Mouse (Mus musculus) midbrain, embryonic 15.5 days (tissue): ENCODE results near the gene Klc4. TPM values are rescaled to one million over a fixed set of nuclear protein-coding genes. Genes with fewer than 3 reads are reported as not detected.

Source experiments
- ATAC-seq: fragments of 200-750 bp; cut with Nextera tagmentation; replicated peaks from 2 replicates; pipeline ENCODE4 v1.8.0; 2017; ENCODE audit warnings: moderate TSS enrichment
- H3K27ac ChIP-seq: fragments of 300-500 bp; sonication (generic); 2 replicates; pipeline ENCODE4 v1.5.1; 2015; ENCODE audit warnings: mild to moderate bottlenecking, inconsistent platforms
- H3K27me3 ChIP-seq: fragments of 300-500 bp; sonication (generic); replicated peaks from 2 replicates; pipeline ENCODE4 v1.6.1; 2015; ENCODE audit warnings: inconsistent platforms
- H3K36me3 ChIP-seq: fragments of 300-500 bp; sonication (generic); replicated peaks from 2 replicates; pipeline ENCODE4 v1.6.1; 2015; ENCODE audit warnings: inconsistent platforms
- H3K4me1 ChIP-seq: fragments of 300-500 bp; sonication (generic); 2 replicates; pipeline ENCODE4 v1.6.1; 2015; ENCODE audit warnings: inconsistent platforms
- H3K4me2 ChIP-seq: fragments of 300-500 bp; sonication (generic); 2 replicates; pipeline ENCODE4 v1.6.1; 2015; ENCODE audit warnings: inconsistent platforms, mild to moderate bottlenecking, moderate library complexity
- H3K4me3 ChIP-seq: fragments of 300-500 bp; sonication (generic); 2 replicates; pipeline ENCODE4 v1.5.1; 2015; ENCODE audit warnings: mild to moderate bottlenecking, inconsistent platforms
- H3K9ac ChIP-seq: fragments of 300-500 bp; sonication (generic); 2 replicates; pipeline ENCODE4 v1.6.1; 2015; ENCODE audit warnings: mild to moderate bottlenecking, inconsistent platforms
- H3K9me3 ChIP-seq: fragments of 300-500 bp; sonication (generic); 2 replicates; pipeline ENCODE4 v1.6.1; 2016; ENCODE audit warnings: inconsistent platforms
- WGBS: fragments of 180-500 bp; shearing (Covaris S2); methylation state at CpG from one replicate; pipeline ENCODE4 v1.1.7; 2015; ENCODE audit warnings: mixed read lengths; 5-methylcytosine and 5-hydroxymethylcytosine counted together
- polyA plus RNA-seq: library from polyadenylated mRNA; unstranded; fragments of >200 nt; fragmentation: Nextera tagmentation; extraction: Ambion mirVana; gene quantifications from 2 replicates; pipeline ENCODE4 v1.2.1, GENCODE M21; 2015

Klc4 gene
- polyA plus RNA-seq, 1 experiment from 2014 or later, result 42.5 TPM

- H3K4me2 ChIP-seq, result peak overlapping the region; percentile 78
- no peaks in the 10 kb centered on the region for H3K9me3 ChIP-seq
- peaks cover 32% of the 10 kb centered on the region for H3K4me1 ChIP-seq
- WGBS, result 18% methylated on average over 15 of the region's 15 CpGs
- peak overlapping the region; percentile 65 for H3K27ac ChIP-seq
- H3K27me3 ChIP-seq, result no peaks in the 10 kb centered on the region
- H3K9ac ChIP-seq, result peak overlapping the region; percentile 5
- H3K4me3 ChIP-seq, result peak overlapping the region; percentile 71
- H3K36me3 ChIP-seq, result peaks cover 27% of the 10 kb centered on the region
- peak; percentile 48 for ATAC-seq
Observed at GRCm38 (mm10) chr17:46674530-46675283, 28.9 kb upstream of the Klc4 start.

GRCm38 (mm10) chr17:46673850-46674529, 28.2 kb upstream of the Klc4 start, which contains the start of gene Rrp36:
Rrp36 (minus strand) TSS chr17:46674352.
- H3K36me3 ChIP-seq, result peaks cover 34% of the 10 kb centered on the region
- peak within 1 kb of the TSS; percentile 78 for H3K4me2 ChIP-seq
- H3K27ac ChIP-seq, result peak within 1 kb of the TSS; percentile 65
- WGBS, result 1% methylated on average over 42 of the region's 43 CpGs
- H3K27me3 ChIP-seq, result no peaks in the 10 kb centered on the region
- peak; percentile 90 for ATAC-seq
- peak within 1 kb of the TSS; percentile 61 for H3K9ac ChIP-seq
- peak within 1 kb of the TSS; percentile 71 for H3K4me3 ChIP-seq
- no peaks in the 10 kb centered on the region for H3K9me3 ChIP-seq
- peaks cover 25% of the 10 kb centered on the region for H3K4me1 ChIP-seq

- Histone ChIP-seq H3K27ac (no peak overlapping the region), H3K4me2 (no peak overlapping the region), H3K9ac (no peak overlapping the region), H3K36me3 (peaks cover 29% of the 10 kb centered on the region), H3K27me3 (no peaks in the 10 kb centered on the region), H3K4me3 (no peak overlapping the region), H3K9me3 (no peaks in the 10 kb centered on the region), H3K4me1 (peaks cover 16% of the 10 kb centered on the region)
- WGBS, result 97% methylated on average over 10 of the region's 10 CpGs
- no peak for ATAC-seq
Observed at GRCm38 (mm10) chr17:46669911-46670310, 24.1 kb upstream of the Klc4 start.

DNA sequence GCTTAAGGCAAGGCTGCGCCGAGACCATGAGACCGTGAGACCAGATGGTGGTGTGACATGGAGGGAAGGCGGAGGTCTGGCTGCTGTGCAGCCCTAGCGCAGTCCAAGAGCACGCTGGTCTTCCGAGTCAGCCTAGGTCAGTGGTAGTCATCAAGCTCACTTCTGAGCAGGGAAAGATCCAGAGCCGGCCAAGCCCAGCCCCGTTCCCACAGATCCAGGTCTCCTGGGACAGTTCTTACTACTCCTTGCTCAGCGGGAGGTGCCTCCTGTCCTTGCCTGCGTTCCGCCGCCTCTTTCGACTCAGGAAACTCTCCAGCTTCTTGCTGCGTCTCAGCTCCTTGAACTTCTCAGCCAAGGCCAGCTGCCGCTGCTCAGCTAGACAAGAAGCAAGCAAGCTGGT, 21.9 kb upstream of the Klc4 start:
- H3K9ac ChIP-seq, result no peak overlapping the region
- no peak for ATAC-seq
- H3K4me2 ChIP-seq, result no peak overlapping the region
- H3K9me3 ChIP-seq, result no peaks in the 10 kb centered on the region
- 94% methylated on average over 16 of the region's 16 CpGs for WGBS
- H3K4me1 ChIP-seq, result no peaks in the 10 kb centered on the region
- peaks cover 48% of the 10 kb centered on the region for H3K36me3 ChIP-seq
- no peak overlapping the region for H3K27ac ChIP-seq
- H3K4me3 ChIP-seq, result no peak overlapping the region
- H3K27me3 ChIP-seq, result no peaks in the 10 kb centered on the region

- H3K4me2 ChIP-seq, result no peak overlapping the region
- H3K27me3 ChIP-seq, result no peaks in the 10 kb centered on the region
- no peak for ATAC-seq
- H3K36me3 ChIP-seq, result peaks cover 71% of the 10 kb centered on the region
- 88% methylated on average over 5 of the region's 5 CpGs for WGBS
- no peaks in the 10 kb centered on the region for H3K4me1 ChIP-seq
- no peak overlapping the region for H3K4me3 ChIP-seq
- H3K9ac ChIP-seq, result no peak overlapping the region
- no peaks in the 10 kb centered on the region for H3K9me3 ChIP-seq
- no peak overlapping the region for H3K27ac ChIP-seq
Observed at GRCm38 (mm10) chr17:46662730-46663129, 16.9 kb upstream of the Klc4 start.

- 91% methylated on average over 12 of the region's 12 CpGs for WGBS
- no peak for ATAC-seq
- H3K36me3 ChIP-seq, result peaks cover 73% of the 10 kb centered on the region
- H3K27ac ChIP-seq, result no peak overlapping the region
- no peaks in the 10 kb centered on the region for H3K4me1 ChIP-seq
- H3K27me3 ChIP-seq, result no peaks in the 10 kb centered on the region
- no peak overlapping the region for H3K9ac ChIP-seq
- H3K4me2 ChIP-seq, result no peak overlapping the region
- H3K4me3 ChIP-seq, result no peak overlapping the region
- H3K9me3 ChIP-seq, result no peaks in the 10 kb centered on the region
Observed at GRCm38 (mm10) chr17:46661981-46662380, 16.2 kb upstream of the Klc4 start.

DNA sequence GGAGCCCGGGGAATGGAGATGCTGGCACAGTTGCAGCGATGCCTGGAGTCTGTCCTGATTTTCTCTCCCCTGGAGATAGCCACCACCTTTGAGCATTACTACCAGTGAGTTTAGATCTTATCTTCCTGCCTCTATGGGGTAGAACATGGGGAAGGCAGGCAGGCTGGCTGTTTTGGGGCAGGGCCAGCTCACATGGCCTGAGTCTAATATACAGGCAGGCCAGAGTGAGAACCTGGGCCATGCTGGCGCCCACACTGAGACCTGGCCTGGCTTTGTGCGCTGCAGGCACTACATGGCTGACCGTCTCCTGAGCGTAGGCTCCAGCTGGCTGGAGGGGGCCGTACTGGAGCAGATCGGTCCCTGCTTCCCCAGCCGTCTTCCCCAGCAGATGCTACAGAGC, 15.5 kb upstream of the Klc4 start:
- H3K9ac ChIP-seq, result no peak overlapping the region
- ATAC-seq, result no peak
- H3K9me3 ChIP-seq, result no peaks in the 10 kb centered on the region
- WGBS, result 92% methylated on average over 9 of the region's 9 CpGs
- no peak overlapping the region for H3K27ac ChIP-seq
- no peak overlapping the region for H3K4me2 ChIP-seq
- H3K27me3 ChIP-seq, result no peaks in the 10 kb centered on the region
- H3K36me3 ChIP-seq, result peaks cover 73% of the 10 kb centered on the region
- no peaks in the 10 kb centered on the region for H3K4me1 ChIP-seq
- no peak overlapping the region for H3K4me3 ChIP-seq

- Histone ChIP-seq H3K9ac (no peak overlapping the region), H3K27me3 (no peaks in the 10 kb centered on the region), H3K4me2 (no peak overlapping the region), H3K4me1 (peaks cover 23% of the 10 kb centered on the region), H3K27ac (no peak overlapping the region), H3K9me3 (no peaks in the 10 kb centered on the region), H3K4me3 (no peak overlapping the region), H3K36me3 (peaks cover 65% of the 10 kb centered on the region)
- no peak for ATAC-seq
- WGBS, result 89% methylated on average over 6 of the region's 6 CpGs
Observed at GRCm38 (mm10) chr17:46656054-46656453, 10.2 kb upstream of the Klc4 start.

- Histone ChIP-seq H3K9me3 (no peaks in the 10 kb centered on the region), H3K4me2 (peak overlapping the region; percentile 76), H3K27me3 (no peaks in the 10 kb centered on the region), H3K36me3 (peaks cover 39% of the 10 kb centered on the region), H3K4me3 (peak overlapping the region; percentile 53), H3K9ac (peak overlapping the region; percentile 66; the same call in 1 of the 2 replicates), H3K4me1 (peaks cover 38% of the 10 kb centered on the region), H3K27ac (no peak overlapping the region)
- WGBS, result 82% methylated on average over 20 of the region's 20 CpGs
- no peak for ATAC-seq
Observed at GRCm38 (mm10) chr17:46651755-46652547, 6.1 kb upstream of the Klc4 start.

- ATAC-seq, result no peak
- peak overlapping the region; percentile 66 for H3K9ac ChIP-seq
- WGBS, result 74% methylated on average over 17 of the region's 17 CpGs
- peaks cover 43% of the 10 kb centered on the region for H3K4me1 ChIP-seq
- H3K27me3 ChIP-seq, result no peaks in the 10 kb centered on the region
- no peaks in the 10 kb centered on the region for H3K9me3 ChIP-seq
- H3K27ac ChIP-seq, result peak overlapping the region; percentile 87
- peak overlapping the region; percentile 53 for H3K4me3 ChIP-seq
- peak overlapping the region; percentile 76 for H3K4me2 ChIP-seq
- peaks cover 32% of the 10 kb centered on the region for H3K36me3 ChIP-seq
Observed at GRCm38 (mm10) chr17:46651292-46651691, 5.5 kb upstream of the Klc4 start.

DNA sequence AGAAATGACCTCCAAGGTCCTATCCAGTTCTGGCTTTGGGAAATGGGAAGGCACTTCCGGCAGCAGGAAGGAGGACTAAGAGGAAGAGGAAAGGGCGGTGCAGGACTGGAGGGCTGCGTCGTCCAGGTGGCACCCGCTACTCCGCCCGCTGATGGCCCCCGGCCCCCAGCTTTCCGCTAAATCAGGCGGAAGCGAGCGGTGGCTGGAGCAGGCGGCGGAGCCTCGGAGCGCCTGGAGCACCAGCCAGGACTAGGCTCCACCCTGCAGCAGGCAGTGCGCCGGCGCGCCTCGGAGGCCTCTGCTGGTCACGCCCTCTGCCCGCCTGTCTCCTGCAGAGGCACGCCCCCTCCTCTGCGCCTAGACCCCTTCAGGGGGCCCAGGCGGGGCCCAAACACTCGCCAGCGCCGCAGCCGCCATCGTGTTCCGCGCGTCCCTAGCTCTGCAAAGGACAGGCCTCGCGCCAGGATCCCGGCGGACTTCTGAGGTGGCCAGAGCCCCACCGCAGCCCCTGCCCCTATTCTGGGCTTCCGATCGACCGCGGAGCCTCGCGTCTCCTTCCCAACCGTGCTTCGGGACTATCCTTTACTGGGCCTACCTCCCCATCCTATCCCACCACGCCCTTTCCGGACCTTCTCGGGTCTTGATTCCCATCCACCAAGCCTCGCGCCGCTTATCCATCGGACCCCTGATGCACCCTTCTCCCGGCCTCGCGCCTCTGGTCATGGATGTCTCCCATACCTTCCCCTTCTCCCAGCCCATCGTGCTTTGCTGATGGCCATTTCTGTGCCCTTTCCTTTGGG, 4.6 kb upstream of the Klc4 start, which contains the start of gene Cul7:
Cul7 (plus strand) TSS at position 106 of the 800 bp plus-strand sequence.
- Histone ChIP-seq H3K4me3 (peak within 1 kb of the TSS; percentile 53), H3K27ac (peak within 1 kb of the TSS; percentile 87), H3K27me3 (no peaks in the 10 kb centered on the region), H3K36me3 (peaks cover 24% of the 10 kb centered on the region; the same call in 1 of the 2 replicates), H3K9me3 (no peaks in the 10 kb centered on the region), H3K9ac (peak within 1 kb of the TSS; percentile 66), H3K4me2 (peak within 1 kb of the TSS; percentile 76), H3K4me1 (peaks cover 43% of the 10 kb centered on the region)
- peak; percentile 93 for ATAC-seq
- under 1% methylated on average over 58 of the region's 58 CpGs for WGBS
